Mouse (Mus musculus): ENCODE measurements around the gene Cpne2.

DNA sequence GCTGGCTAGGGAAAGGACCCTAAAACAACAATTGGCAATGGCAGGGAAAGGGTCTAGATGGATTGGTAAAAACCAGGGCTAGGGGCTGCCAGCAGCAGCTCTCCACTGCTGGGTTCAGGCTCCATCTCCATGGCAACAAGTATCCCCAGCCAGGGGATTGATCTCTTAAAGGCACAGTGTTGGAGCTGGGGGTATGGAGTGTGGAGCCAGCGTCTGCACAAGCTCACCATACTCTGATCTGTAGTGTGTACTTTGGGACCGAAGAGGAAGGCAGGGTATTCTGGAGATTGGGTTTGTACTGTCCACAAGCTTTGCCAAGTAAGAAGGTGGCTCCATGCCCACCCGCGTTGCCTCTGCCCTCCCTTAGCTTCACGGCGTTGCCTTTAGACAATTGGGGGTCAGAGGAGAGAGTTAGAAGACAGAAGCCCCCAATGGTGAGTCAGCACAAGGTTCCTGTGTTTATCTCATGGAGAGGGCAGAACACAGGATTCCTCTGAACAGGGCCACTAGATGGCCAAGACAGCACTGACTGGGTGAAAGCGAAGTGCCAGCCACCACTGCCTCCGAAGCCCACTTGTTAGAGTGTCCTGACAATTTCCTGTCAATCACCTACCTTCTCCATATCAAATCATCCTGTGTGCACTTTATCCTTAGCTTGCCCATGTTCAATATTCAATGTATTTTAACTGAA lies 34.5 kb downstream of the Cpne2 start:
- TF ChIP-seq CTCF (conservative IDR thresholded peaks at IDR 0.05; ENCODE audit: low read length): no peak
- TF ChIP-seq NANOG (IDR thresholded peaks at IDR 0.05; ENCODE audit: borderline replicate concordance, low read length): no peak
- TF ChIP-seq POU5F1 (IDR thresholded peaks at IDR 0.05; ENCODE audit: borderline replicate concordance, low read length): no peak

Measured in E14TG2a.4 (cell line).